Mouse (Mus musculus) forebrain, embryonic 10.5 days (tissue): ENCODE measurements at regions not wholly inside any gene's neighbourhood (a gene's known extent, or its start where the extent isn't known, plus 50 kb on each side); places are given as distances from the start of the nearest gene placed in this dataset.

Experiments used
- DNase-seq: peaks from one replicate; pipeline ENCODE4 v3.0.0-alpha.2; 2017; ENCODE audit warnings: low spot score; ENCODE audit errors: extremely low spot score
- H3K27ac ChIP-seq: fragments of 300-500 bp; sonication (generic); 2 replicates; pipeline ENCODE4 v1.5.1; 2016; ENCODE audit warnings: mild to moderate bottlenecking
- H3K27me3 ChIP-seq: fragments of 300-500 bp; sonication (generic); 2 replicates; pipeline ENCODE4 v1.6.1; 2016; ENCODE audit warnings: mild to moderate bottlenecking; ENCODE audit not compliant: poor library complexity, severe bottlenecking
- H3K36me3 ChIP-seq: fragments of 300-500 bp; sonication (generic); replicated peaks from 2 replicates; pipeline ENCODE4 v1.6.1; 2016; ENCODE audit warnings: mild to moderate bottlenecking, moderate library complexity
- H3K4me1 ChIP-seq: fragments of 300-500 bp; sonication (generic); 2 replicates; pipeline ENCODE4 v1.6.1; 2016
- H3K4me3 ChIP-seq: fragments of 300-500 bp; sonication (generic); 2 replicates; pipeline ENCODE4 v1.5.1; 2016; ENCODE audit warnings: mild to moderate bottlenecking, moderate library complexity
- H3K9me3 ChIP-seq: fragments of 300-500 bp; sonication (generic); 2 replicates; pipeline ENCODE4 v1.6.1; 2016; ENCODE audit warnings: mild to moderate bottlenecking, moderate library complexity
- WGBS: fragments of 180-500 bp; shearing (Covaris S2); methylation state at CpG from one replicate; pipeline ENCODE4 v1.1.7; 2016; 5-methylcytosine and 5-hydroxymethylcytosine counted together

- Histone ChIP-seq H3K4me3 (no peak overlapping the region), H3K27me3 (no peaks in the 10 kb centered on the region), H3K27ac (no peak overlapping the region), H3K4me1 (peaks cover 14% of the 10 kb centered on the region), H3K9me3 (no peaks in the 10 kb centered on the region), H3K36me3 (no peaks in the 10 kb centered on the region)
- WGBS, result 92% methylated on average over 5 of the region's 5 CpGs
- DNase-seq, result no peak
Observed at GRCm38 (mm10) chr1:72036141-72036540, 176.0 kb downstream of the Mreg start.

GRCm38 (mm10) chr1:72033941-72034340 is 178.2 kb downstream of the Mreg start:
- H3K27ac ChIP-seq, result no peak overlapping the region
- no peak for DNase-seq
- H3K36me3 ChIP-seq, result no peaks in the 10 kb centered on the region
- no peaks in the 10 kb centered on the region for H3K9me3 ChIP-seq
- 88% methylated on average over 2 of the region's 2 CpGs for WGBS
- H3K4me1 ChIP-seq, result peaks cover 14% of the 10 kb centered on the region
- no peaks in the 10 kb centered on the region for H3K27me3 ChIP-seq
- no peak overlapping the region for H3K4me3 ChIP-seq

- DNase-seq, result no peak
- 73% methylated on average over 4 of the region's 4 CpGs for WGBS
- Histone ChIP-seq H3K9me3 (no peaks in the 10 kb centered on the region), H3K27ac (no peak overlapping the region), H3K4me1 (no peaks in the 10 kb centered on the region), H3K27me3 (no peaks in the 10 kb centered on the region), H3K4me3 (no peak overlapping the region), H3K36me3 (no peaks in the 10 kb centered on the region)
Observed at GRCm38 (mm10) chr1:72032214-72032613, 179.9 kb downstream of the Mreg start.

- no peak for DNase-seq
- Histone ChIP-seq H3K27me3 (no peaks in the 10 kb centered on the region), H3K4me3 (no peak overlapping the region), H3K4me1 (no peaks in the 10 kb centered on the region), H3K27ac (no peak overlapping the region), H3K9me3 (no peaks in the 10 kb centered on the region), H3K36me3 (no peaks in the 10 kb centered on the region)
- 61% methylated on average over 8 of the region's 8 CpGs for WGBS
Observed at GRCm38 (mm10) chr1:72030763-72031405, 181.2 kb downstream of the Mreg start.

- 92% methylated on average over 6 of the region's 6 CpGs for WGBS
- H3K4me1 ChIP-seq, result no peaks in the 10 kb centered on the region
- H3K9me3 ChIP-seq, result no peaks in the 10 kb centered on the region
- H3K4me3 ChIP-seq, result no peak overlapping the region
- no peaks in the 10 kb centered on the region for H3K27me3 ChIP-seq
- H3K27ac ChIP-seq, result no peak overlapping the region
- no peak for DNase-seq
- no peaks in the 10 kb centered on the region for H3K36me3 ChIP-seq
Observed at GRCm38 (mm10) chr1:72029625-72030024, 182.5 kb downstream of the Mreg start.

GRCm38 (mm10) chr1:72026861-72027260 is 185.2 kb downstream of the Mreg start:
- Histone ChIP-seq H3K4me3 (no peak overlapping the region), H3K27me3 (no peaks in the 10 kb centered on the region), H3K9me3 (no peaks in the 10 kb centered on the region), H3K27ac (no peak overlapping the region), H3K4me1 (no peaks in the 10 kb centered on the region), H3K36me3 (no peaks in the 10 kb centered on the region)
- DNase-seq, result no peak
- 90% methylated on average over 4 of the region's 4 CpGs for WGBS

GRCm38 (mm10) chr1:72022631-72023030 is 189.5 kb downstream of the Mreg start:
- H3K9me3 ChIP-seq, result no peaks in the 10 kb centered on the region
- H3K4me3 ChIP-seq, result no peak overlapping the region
- H3K27me3 ChIP-seq, result no peaks in the 10 kb centered on the region
- no peak overlapping the region for H3K27ac ChIP-seq
- WGBS, result 97% methylated on average over 3 of the region's 3 CpGs
- DNase-seq, result no peak
- 0 out of 2 replicates have a peak, but pooled peaks cover 4% of the 10 kb centered on the region for H3K4me1 ChIP-seq
- H3K36me3 ChIP-seq, result no peaks in the 10 kb centered on the region

GRCm38 (mm10) chr1:72018479-72019222 is 193.5 kb downstream of the Mreg start:
- Histone ChIP-seq H3K27me3 (no peaks in the 10 kb centered on the region), H3K27ac (no peak overlapping the region), H3K4me1 (peaks cover 9% of the 10 kb centered on the region; the same call in 1 of the 2 replicates), H3K36me3 (no peaks in the 10 kb centered on the region), H3K9me3 (no peaks in the 10 kb centered on the region), H3K4me3 (no peak overlapping the region)
- no peak for DNase-seq
- WGBS, result 74% methylated on average over 4 of the region's 4 CpGs

- no peak overlapping the region for H3K4me3 ChIP-seq
- WGBS, result 75% methylated on average over 1 of the region's 1 CpGs
- H3K4me1 ChIP-seq, result peaks cover 9% of the 10 kb centered on the region; the same call in 1 of the 2 replicates
- no peak for DNase-seq
- no peaks in the 10 kb centered on the region for H3K27me3 ChIP-seq
- H3K9me3 ChIP-seq, result no peaks in the 10 kb centered on the region
- no peak overlapping the region for H3K27ac ChIP-seq
- H3K36me3 ChIP-seq, result no peaks in the 10 kb centered on the region
Observed at GRCm38 (mm10) chr1:72017814-72018478, 194.2 kb downstream of the Mreg start.

GRCm38 (mm10) chr1:72015471-72015870 is 196.6 kb downstream of the Mreg start:
- no peak for DNase-seq
- WGBS, result 94% methylated on average over 4 of the region's 4 CpGs

GRCm38 (mm10) chr1:72014580-72014979 is 197.5 kb downstream of the Mreg start:
- H3K9me3 ChIP-seq, result no peaks in the 10 kb centered on the region
- no peak for DNase-seq
- H3K27me3 ChIP-seq, result no peaks in the 10 kb centered on the region
- H3K4me1 ChIP-seq, result peaks cover 11% of the 10 kb centered on the region
- no peak overlapping the region for H3K4me3 ChIP-seq
- no peaks in the 10 kb centered on the region for H3K36me3 ChIP-seq
- 88% methylated on average over 2 of the region's 2 CpGs for WGBS
- no peak overlapping the region for H3K27ac ChIP-seq

More at GRCm38 (mm10) chr1:72015471-72015870, 196.6 kb downstream of the Mreg start:
- H3K27me3 ChIP-seq, result no peaks in the 10 kb centered on the region
- no peaks in the 10 kb centered on the region for H3K9me3 ChIP-seq
- H3K4me1 ChIP-seq, result peaks cover 9% of the 10 kb centered on the region; the same call in 1 of the 2 replicates
- H3K36me3 ChIP-seq, result no peaks in the 10 kb centered on the region
- H3K4me3 ChIP-seq, result no peak overlapping the region
- H3K27ac ChIP-seq, result no peak overlapping the region

GRCm38 (mm10) chr1:72013863-72014262 is 198.2 kb downstream of the Mreg start:
- Histone ChIP-seq H3K4me3 (no peak overlapping the region), H3K27me3 (no peaks in the 10 kb centered on the region), H3K4me1 (peaks cover 16% of the 10 kb centered on the region), H3K27ac (no peak overlapping the region), H3K9me3 (no peaks in the 10 kb centered on the region), H3K36me3 (no peaks in the 10 kb centered on the region)
- DNase-seq, result no peak
- 87% methylated on average over 7 of the region's 7 CpGs for WGBS

GRCm38 (mm10) chr1:72012710-72013109 is 199.4 kb downstream of the Mreg start:
- Histone ChIP-seq H3K4me1 (peaks cover 13% of the 10 kb centered on the region), H3K4me3 (no peak overlapping the region), H3K27ac (no peak overlapping the region), H3K36me3 (no peaks in the 10 kb centered on the region), H3K9me3 (no peaks in the 10 kb centered on the region), H3K27me3 (no peaks in the 10 kb centered on the region)
- 77% methylated on average over 7 of the region's 7 CpGs for WGBS
- DNase-seq, result no peak
